Mouse (Mus musculus) brain, embryonic 14.5 days (tissue): Measurements from ENCODE around the gene Olfr395. TPM values are rescaled to one million over a fixed set of nuclear protein-coding genes. Genes with fewer than 3 reads are reported as not detected.
"Not testable (repeated sequence)": the region's sequence is repeated elsewhere in the genome, so short reads cannot be mapped to it uniquely, and the experiment has no call there.

Source experiments
- DNase-seq: peaks from one replicate; pipeline ENCODE4 v3.0.0-alpha.2; 2011; ENCODE audit warnings: low read depth
- CTCF ChIP-seq: fragments of 200-500 bp; IDR thresholded peaks from 2 replicates; pipeline ENCODE4 v1.5.1; 2012; ENCODE audit warnings: inconsistent platforms, mild to moderate bottlenecking, moderate library complexity, borderline replicate concordance; ENCODE audit not compliant: insufficient read depth, insufficient read length; ENCODE audit errors: extremely low read depth
- POLR2A ChIP-seq: fragments of 200-500 bp; IDR thresholded peaks from 2 replicates; pipeline ENCODE4 v1.6.1; 2012; ENCODE audit warnings: mild to moderate bottlenecking, inconsistent platforms, borderline replicate concordance; ENCODE audit not compliant: poor library complexity, insufficient read depth, insufficient read length, severe bottlenecking; ENCODE audit errors: extremely low read depth
- polyA plus RNA-seq: library from polyadenylated mRNA; depleted of rRNA; stranded (reverse); fragments of >200 nt; gene quantifications from 2 replicates; pipeline ENCODE4 v1.2.3, GENCODE M21; 2012; rRNA removed

Olfr395 gene
- polyA plus RNA-seq = not detected in 2 replicates

DNA sequence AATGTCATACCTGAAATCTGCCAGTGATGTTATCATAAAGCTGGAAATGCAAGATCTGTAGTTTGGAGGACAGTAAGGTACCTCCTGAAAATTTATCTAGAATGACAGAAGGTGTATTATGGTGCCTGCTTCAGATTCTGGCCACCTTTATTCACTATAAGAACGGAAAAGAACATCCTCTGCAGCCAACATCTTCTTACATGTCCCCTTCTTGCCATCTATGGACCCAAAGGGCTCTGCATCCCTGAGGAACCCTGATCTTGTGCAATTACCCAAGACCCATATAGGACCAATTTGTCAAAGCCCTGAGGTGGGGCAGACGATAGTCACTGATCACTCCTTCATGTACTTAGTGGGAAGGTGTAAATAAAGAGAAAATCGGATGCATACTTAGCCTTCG lies at the start of gene Olfr395:
Olfr395 (minus strand) TSS at position 101 of the 400 bp plus-strand sequence.
- DNase-seq = not testable (repeated sequence)

DNA sequence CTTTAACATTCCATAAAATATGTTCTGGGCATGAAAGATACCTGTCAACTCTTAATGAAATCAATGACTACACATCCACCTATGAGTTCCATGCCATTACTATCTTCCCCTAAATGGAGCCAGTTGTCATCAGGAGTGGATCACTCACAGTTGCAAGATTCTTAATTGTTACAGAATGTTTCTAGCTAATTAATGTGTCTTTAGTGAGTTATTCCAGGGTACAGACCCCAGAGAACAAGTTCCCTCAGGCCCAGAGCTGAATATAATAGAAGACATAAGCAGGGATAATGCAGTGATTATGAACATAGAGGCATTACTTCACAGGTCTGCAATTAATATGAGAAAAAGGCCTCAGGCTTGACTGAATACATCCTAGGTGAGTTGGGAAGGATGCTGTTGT lies 27.3 kb upstream of the Olfr395 start, which contains the start of gene Olfr23:
Olfr23 (plus strand) TSS at position 301 of the 400 bp plus-strand sequence.
- no peak for DNase-seq
- no peak for TF ChIP-seq CTCF
- no peak for TF ChIP-seq POLR2A

DNA sequence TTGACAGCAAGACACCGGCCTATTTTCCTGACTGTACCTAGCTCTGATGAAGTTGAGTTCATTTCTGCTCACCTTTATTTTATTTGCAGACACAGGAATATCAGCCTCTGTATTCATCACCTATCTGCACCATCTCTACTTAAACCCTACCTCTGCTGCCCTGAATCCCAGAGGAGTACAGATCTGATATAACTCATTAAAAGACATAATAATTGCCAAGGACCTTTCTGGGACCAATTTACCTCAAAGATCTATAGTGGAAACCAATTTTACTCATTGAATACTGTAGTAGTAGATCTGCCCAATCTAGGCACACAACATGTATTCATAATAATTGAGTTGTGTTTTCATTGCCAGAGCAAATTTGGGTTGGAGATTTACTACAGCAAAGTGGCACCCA lies 18.4 kb downstream of the Olfr395 start, which contains the start of gene Olfr394:
Olfr394 (minus strand) TSS at position 101 of the 400 bp plus-strand sequence.
- DNase-seq = no peak
- no peak for TF ChIP-seq POLR2A
- TF ChIP-seq CTCF = no peak

Other genes with a start within 250 kb of the Olfr395 start
- not detected in 2 replicates for gene Zfp735, start 220.5 kb downstream of the Olfr395 start, polyA plus RNA-seq
- gene Olfr389, start 128.6 kb downstream of the Olfr395 start, polyA plus RNA-seq = not detected in 2 replicates
- gene Olfr390, start 126.3 kb downstream of the Olfr395 start, polyA plus RNA-seq = not detected in 2 replicates
- not detected in 2 replicates for gene Olfr391-ps, start 106.2 kb downstream of the Olfr395 start, polyA plus RNA-seq
- not detected in 2 replicates for gene Olfr392, start 92.2 kb downstream of the Olfr395 start, polyA plus RNA-seq
- not detected in 2 replicates for gene Olfr393, start 57.8 kb downstream of the Olfr395 start, polyA plus RNA-seq
- not detected in 2 replicates for gene Olfr394, start 18.5 kb downstream of the Olfr395 start, polyA plus RNA-seq
- gene Olfr23, start 27.4 kb upstream of the Olfr395 start, polyA plus RNA-seq = not detected in 2 replicates
- not detected in 2 replicates for gene Olfr397, start 51.5 kb upstream of the Olfr395 start, polyA plus RNA-seq
- gene Olfr398, start 81.1 kb upstream of the Olfr395 start, polyA plus RNA-seq = not detected in 2 replicates
- gene Olfr139, start 147.3 kb upstream of the Olfr395 start, polyA plus RNA-seq = not detected in 2 replicates
- gene Olfr399, start 147.3 kb upstream of the Olfr395 start, polyA plus RNA-seq = not detected in 2 replicates
- gene Zfp616, start 160.7 kb upstream of the Olfr395 start, polyA plus RNA-seq = not detected in 2 replicates
- gene Olfr401, start 204.4 kb upstream of the Olfr395 start, polyA plus RNA-seq = not detected in 2 replicates
- gene Olfr402, start 244.2 kb upstream of the Olfr395 start, polyA plus RNA-seq = not detected in 2 replicates